Mouse (Mus musculus): ENCODE measurements around the gene Cic.

Cic gene

GRCm38 (mm10) chr7:25267301-25267750 is at the start of gene Cic:
TSS of gene Cic (plus strand) at chr7:25267704.
- peak; percentile 99 for DNase-seq (ENCODE audit: low read depth in 1 of 2, low spot score in 2 of 2)

- peak in 1 of 2 experiments; percentile 9 for DNase-seq (ENCODE audit: low read depth in 1 of 2, low spot score in 2 of 2)
These were observed 48.6 kb upstream of the Cic start for GRCm38 (mm10) chr7:25218705-25219415.

- DNase-seq (ENCODE audit: low read depth in 1 of 2, low spot score in 2 of 2) = no peak
These were observed 48.1 kb upstream of the Cic start for GRCm38 (mm10) chr7:25219416-25219750.

- DNase-seq (ENCODE audit: low read depth in 1 of 2, low spot score in 2 of 2) = peak; percentile 91 to 93
These were observed 47.6 kb upstream of the Cic start for GRCm38 (mm10) chr7:25219756-25220456.

- peak in 1 of 2 experiments; percentile 24 for DNase-seq (ENCODE audit: low read depth in 1 of 2, low spot score in 2 of 2)
These were observed 46.9 kb upstream of the Cic start, which contains the start of gene Dedd2 for GRCm38 (mm10) chr7:25220457-25221101. TSS of gene Dedd2 (minus strand) at chr7:25220615.

- DNase-seq (ENCODE audit: low read depth in 1 of 2, low spot score in 2 of 2) = peak; percentile 80 to 88
These were observed 46.2 kb upstream of the Cic start, which contains the start of gene Zfp526 for GRCm38 (mm10) chr7:25221102-25221883. TSS of gene Zfp526 (plus strand) at chr7:25221425.

- DNase-seq (ENCODE audit: low read depth in 1 of 2, low spot score in 2 of 2) = no peak
These were observed 45.1 kb upstream of the Cic start for GRCm38 (mm10) chr7:25222275-25222967.

- no peak for DNase-seq (ENCODE audit: low read depth in 1 of 2, low spot score in 2 of 2)
These were observed 39.8 kb upstream of the Cic start for GRCm38 (mm10) chr7:25227523-25228300.

GRCm38 (mm10) chr7:25230690-25231285 is 36.7 kb upstream of the Cic start:
- DNase-seq (ENCODE audit: low read depth in 1 of 2, low spot score in 2 of 2) = no peak

- no peak for DNase-seq (ENCODE audit: low read depth in 1 of 2, low spot score in 2 of 2)
These were observed 35.3 kb upstream of the Cic start for GRCm38 (mm10) chr7:25232101-25232648.

GRCm38 (mm10) chr7:25233061-25233460 is 34.4 kb upstream of the Cic start:
- no peak for DNase-seq (ENCODE audit: low read depth in 1 of 2, low spot score in 2 of 2)

GRCm38 (mm10) chr7:25235526-25235925 is 32.0 kb upstream of the Cic start:
- no peak for DNase-seq (ENCODE audit: low read depth in 1 of 2, low spot score in 2 of 2)

- DNase-seq (ENCODE audit: low read depth in 1 of 2, low spot score in 2 of 2) = peak; percentile 94 to 95
These were observed 30.1 kb upstream of the Cic start, which contains the start of gene Gsk3a for GRCm38 (mm10) chr7:25237249-25238014. TSS of gene Gsk3a (minus strand) at chr7:25237851.

- peak; percentile 83 to 89 for DNase-seq (ENCODE audit: low read depth in 1 of 2, low spot score in 2 of 2)
These were observed 29.3 kb upstream of the Cic start for GRCm38 (mm10) chr7:25238015-25238706.

- peak; percentile 72 to 76 for DNase-seq (ENCODE audit: low read depth in 1 of 2, low spot score in 2 of 2)
These were observed 28.5 kb upstream of the Cic start for GRCm38 (mm10) chr7:25238829-25239623.

- no peak for DNase-seq (ENCODE audit: low read depth in 1 of 2, low spot score in 2 of 2)
These were observed 26.9 kb upstream of the Cic start for GRCm38 (mm10) chr7:25240631-25241030.

- no peak for DNase-seq (ENCODE audit: low read depth in 1 of 2, low spot score in 2 of 2)
These were observed 26.4 kb upstream of the Cic start for GRCm38 (mm10) chr7:25241062-25241461.
